Mouse (Mus musculus): ENCODE measurements around the gene Hivep3. TPM values are rescaled to one million over a fixed set of nuclear protein-coding genes. Genes with fewer than 3 reads are reported as not detected.

The Hivep3 gene
- polyA plus RNA-seq, 1 experiment = 14.8 TPM

- no peak for DNase-seq (ENCODE audit: low read depth)
- TF ChIP-seq POLR2A (IDR thresholded peaks at IDR 0.05; ENCODE audit: borderline replicate concordance, extremely low read depth, insufficient read depth, insufficient read length, poor library complexity, severe bottlenecking) (no peak), CTCF (IDR thresholded peaks at IDR 0.05; ENCODE audit: borderline replicate concordance, extremely low read depth, insufficient read depth, insufficient read length) (no peak)
These were observed 434.8 kb downstream of the Hivep3 start for GRCm38 (mm10) chr4:120168346-120168745.

- TF ChIP-seq POLR2A (IDR thresholded peaks at IDR 0.05; ENCODE audit: borderline replicate concordance, extremely low read depth, insufficient read depth, insufficient read length, poor library complexity, severe bottlenecking) = no peak
- no peak for TF ChIP-seq CTCF (IDR thresholded peaks at IDR 0.05; ENCODE audit: borderline replicate concordance, extremely low read depth, insufficient read depth, insufficient read length)
These were observed 436.9 kb downstream of the Hivep3 start for GRCm38 (mm10) chr4:120170387-120170936.

GRCm38 (mm10) chr4:120172050-120172684 is 438.6 kb downstream of the Hivep3 start:
- TF ChIP-seq CTCF (IDR thresholded peaks at IDR 0.05; ENCODE audit: borderline replicate concordance, extremely low read depth, insufficient read depth, insufficient read length) (no peak), POLR2A (IDR thresholded peaks at IDR 0.05; ENCODE audit: borderline replicate concordance, extremely low read depth, insufficient read depth, insufficient read length, poor library complexity, severe bottlenecking) (no peak)
- DNase-seq (ENCODE audit: low read depth) = peak; percentile 97

More at GRCm38 (mm10) chr4:120170387-120170936, 436.9 kb downstream of the Hivep3 start:
- DNase-seq (ENCODE audit: low read depth) = no peak

- no peak for DNase-seq (ENCODE audit: low read depth)
- no peak for TF ChIP-seq POLR2A (IDR thresholded peaks at IDR 0.05; ENCODE audit: borderline replicate concordance, extremely low read depth, insufficient read depth, insufficient read length, poor library complexity, severe bottlenecking)
These were observed 445.5 kb downstream of the Hivep3 start for GRCm38 (mm10) chr4:120179123-120179522.

- TF ChIP-seq POLR2A (IDR thresholded peaks at IDR 0.05; ENCODE audit: borderline replicate concordance, extremely low read depth, insufficient read depth, insufficient read length, poor library complexity, severe bottlenecking) (no peak), CTCF (IDR thresholded peaks at IDR 0.05; ENCODE audit: borderline replicate concordance, extremely low read depth, insufficient read depth, insufficient read length) (no peak)
- DNase-seq (ENCODE audit: low read depth) = no peak
These were observed 447.0 kb downstream of the Hivep3 start for GRCm38 (mm10) chr4:120180535-120180934.

GRCm38 (mm10) chr4:120184374-120184991 is 450.9 kb downstream of the Hivep3 start:
- DNase-seq (ENCODE audit: low read depth) = peak; percentile 71
- TF ChIP-seq CTCF (IDR thresholded peaks at IDR 0.05; ENCODE audit: borderline replicate concordance, extremely low read depth, insufficient read depth, insufficient read length) = no peak
- TF ChIP-seq POLR2A (IDR thresholded peaks at IDR 0.05; ENCODE audit: borderline replicate concordance, extremely low read depth, insufficient read depth, insufficient read length, poor library complexity, severe bottlenecking) = no peak

- no peak for DNase-seq (ENCODE audit: low read depth)
- TF ChIP-seq CTCF (IDR thresholded peaks at IDR 0.05; ENCODE audit: borderline replicate concordance, extremely low read depth, insufficient read depth, insufficient read length) = no peak
- no peak for TF ChIP-seq POLR2A (IDR thresholded peaks at IDR 0.05; ENCODE audit: borderline replicate concordance, extremely low read depth, insufficient read depth, insufficient read length, poor library complexity, severe bottlenecking)
These were observed 452.9 kb downstream of the Hivep3 start for GRCm38 (mm10) chr4:120186441-120186840.

- TF ChIP-seq POLR2A (IDR thresholded peaks at IDR 0.05; ENCODE audit: borderline replicate concordance, extremely low read depth, insufficient read depth, insufficient read length, poor library complexity, severe bottlenecking) = no peak
- TF ChIP-seq CTCF (IDR thresholded peaks at IDR 0.05; ENCODE audit: borderline replicate concordance, extremely low read depth, insufficient read depth, insufficient read length) = peak; percentile 57
- no peak for DNase-seq (ENCODE audit: low read depth)
These were observed 453.4 kb downstream of the Hivep3 start for GRCm38 (mm10) chr4:120186934-120187333.

Other genes with a start within 250 kb of the Hivep3 start
- gene Rimkla, start 241.2 kb upstream of the Hivep3 start, polyA plus RNA-seq (2012; rRNA removed) = 15.6 and 22.0 TPM in 2 replicates
- 36.5 and 43.3 TPM in 2 replicates for gene Foxj3, start 196.8 kb upstream of the Hivep3 start, polyA plus RNA-seq (2012; rRNA removed)
- 9.4 and 10.0 TPM in 2 replicates for gene Frg2f1, start 194.3 kb upstream of the Hivep3 start, polyA plus RNA-seq (2012; rRNA removed)
- 0.16 TPM in 1 of 2 replicates, not detected in the other for gene Guca2a, start 96.1 kb upstream of the Hivep3 start, polyA plus RNA-seq (2012; rRNA removed)
- 2.5 TPM in 1 of 2 replicates, not detected in the other for gene Guca2b, start 74.8 kb upstream of the Hivep3 start, polyA plus RNA-seq (2012; rRNA removed)